ENCODE assay signal across 8 mouse cellular contexts in genomic region chr5:23433720-23434597, GRCm38 (mm10). TPM values are rescaled to one million over a fixed set of nuclear protein-coding genes. Genes with fewer than 3 reads are reported as not detected.
DNase-seq lines count a peak whose midpoint lies in the region.

Gene Kmt2e, plus strand, starts transcription at chr5:23434441.

- H3K4me1 ChIP-seq in megakaryocyte, embryonic 14.5 days: peaks cover 16% of the 10 kb centered on the region

- peak; percentile 94 to 97 for DNase-seq in adrenal gland, adult (ENCODE audit: inconsistent age in 2 of 2, low spot score in 1 of 2)
- DNase-seq in embryo, embryonic 10 days (ENCODE audit: low spot score): peak; percentile 89
- DNase-seq in gastrocnemius, postnatal 10 days: peak; percentile 95
- peak; percentile 94 for DNase-seq in induced T-regulatory cell, adult 2 months (ENCODE audit: low read depth)
- DNase-seq in left cerebral cortex, adult 9 months (ENCODE audit: low spot score in 2 of 2): peak; percentile 85 to 93
- DNase-seq in right cerebral cortex, adult 2 months (ENCODE audit: low spot score in 2 of 2): peak; percentile 92
- peak; percentile 73 for DNase-seq in urinary bladder, postnatal 10 days (ENCODE audit: low spot score)

- H3K9me3 ChIP-seq in megakaryocyte, embryonic 14.5 days: no peaks in the 10 kb centered on the region

- H3K36me3 ChIP-seq in megakaryocyte, embryonic 14.5 days (replicated peaks; ENCODE audit: low read length): peaks cover 4% of the 10 kb centered on the region

- H3K27me3 ChIP-seq in megakaryocyte, embryonic 14.5 days (replicated peaks): no peaks in the 10 kb centered on the region

- peak within 1 kb of the TSS; percentile 100 for H3K4me3 ChIP-seq in megakaryocyte, embryonic 14.5 days (replicated peaks)

RNA-seq across cellular contexts. Expression of gene Kmt2e, which starts in this region (rescaled TPM):
- 10 to 100 TPM; 33.1 to 45.6 TPM for total RNA-seq in gastrocnemius, postnatal 10 days (2021)
- polyA plus RNA-seq in megakaryocyte, embryonic 14.5 days (2012; ENCODE audit: insufficient read depth, low replicate concordance): 4.6 and 6.2 TPM in 2 replicates

Comparison
In these comparisons a context has a peak if more than half of its experiments do, and no peak if none do; other contexts are left out.
1. Peak in every context shown above with its lines: DNase-seq and H3K4me3 ChIP-seq.